Mouse (Mus musculus) left cerebral cortex, adult 2 months (tissue): ENCODE data around the gene Ubr7. TPM values are rescaled to one million over a fixed set of nuclear protein-coding genes. Genes with fewer than 3 reads are reported as not detected.
A peak's percentile ranks its signal among the peaks of the same experiment; 100 is the strongest.

Experiments
- DNase-seq, 2 experiments: peaks; one replicate each; pipeline ENCODE4 v3.0.0; 2021 to 2022; ENCODE audit warnings: low spot score in 2 of 2, mixed read lengths in 1 of 2; ENCODE audit errors: extremely low spot score in 1 of 2
- H3K27ac ChIP-seq: fragments of 200-600 bp; 2 replicates; pipeline ENCODE4 v1.8.1; 2022
- H3K4me3 ChIP-seq: fragments of 200-600 bp; 2 replicates; pipeline ENCODE4 v1.8.1; 2022
- CTCF ChIP-seq: fragments of 200-600 bp; IDR thresholded peaks from 2 replicates; pipeline ENCODE4 v1.8.1; 2022; ENCODE audit warnings: antibody characterized with exemption, mild to moderate bottlenecking, moderate library complexity
- intact Hi-C: fragments of 180-260 bp; cut with DNase I; formaldehyde crosslinking; loops from one replicate; pipeline ENCODE4 v1.15.1; 2025
- total RNA-seq, 2 experiments: library from RNA; stranded (reverse); gene quantifications; 2 replicates each; pipeline ENCODE4 v1.2.3; 2021

The Ubr7 gene
- total RNA-seq, 2 experiments from 2014 or later = 30.9 to 32.0 TPM

GRCm38 (mm10) chr12:102748256-102748655 is 9.5 kb upstream of the Ubr7 start:
- no peak for DNase-seq
- TF ChIP-seq CTCF = no peak
- no peak overlapping the region for H3K4me3 ChIP-seq
- intact Hi-C loops = no loop called here
- H3K27ac ChIP-seq = no peak overlapping the region

- H3K4me3 ChIP-seq = no peak overlapping the region; the same call in 1 of the 2 replicates
Measured at GRCm38 (mm10) chr12:102756304-102756703, 1.5 kb upstream of the Ubr7 start.

GRCm38 (mm10) chr12:102757055-102757688 is 595 bp upstream of the Ubr7 start:
- H3K27ac ChIP-seq = peak overlapping the region; percentile 72
- no peak for DNase-seq
- no peak for TF ChIP-seq CTCF
- intact Hi-C loops = loop anchor here (10.0 kb wide), 1 partner anchor 308 kb away; no protein-coding TSS in a partner anchor
- H3K4me3 ChIP-seq = peak overlapping the region; percentile 94

More at GRCm38 (mm10) chr12:102756304-102756703, 1.5 kb upstream of the Ubr7 start:
- no peak overlapping the region for H3K27ac ChIP-seq
- no peak for DNase-seq
- intact Hi-C loops = loop anchor here (10.0 kb wide), 1 partner anchor 308 kb away; no protein-coding TSS in a partner anchor
- peak; percentile 41 for TF ChIP-seq CTCF

- Histone ChIP-seq H3K4me3 (peak within 1 kb of the TSS; percentile 94), H3K27ac (peak within 1 kb of the TSS; percentile 87)
- intact Hi-C loops = loop anchor here (10.0 kb wide), 1 partner anchor 306 kb away; no protein-coding TSS in a partner anchor
- no peak for TF ChIP-seq CTCF
- peak in 1 of 2 experiments; percentile 25 for DNase-seq
Measured at GRCm38 (mm10) chr12:102758403-102758756, 613 bp downstream of the Ubr7 start, which contains the start of gene Gm20604. Gm20604 (minus strand) TSS chr12:102758672.

- no peak for DNase-seq
- no peak for TF ChIP-seq CTCF
- intact Hi-C loops = loop anchor here (10.0 kb wide), 1 partner anchor 306 kb away; no protein-coding TSS in a partner anchor
- peak overlapping the region; percentile 41; the same call in 1 of the 2 replicates for H3K27ac ChIP-seq
- peak overlapping the region; percentile 94 for H3K4me3 ChIP-seq
Measured at GRCm38 (mm10) chr12:102758936-102759335, 1.2 kb downstream of the Ubr7 start.

GRCm38 (mm10) chr12:102761668-102762067 is 3.9 kb downstream of the Ubr7 start:
- DNase-seq = no peak
- intact Hi-C loops = no loop called here
- no peak overlapping the region for H3K27ac ChIP-seq
- no peak overlapping the region for H3K4me3 ChIP-seq
- TF ChIP-seq CTCF = no peak

GRCm38 (mm10) chr12:102763696-102764095 is 5.9 kb downstream of the Ubr7 start:
- H3K4me3 ChIP-seq = no peak overlapping the region
- no peak overlapping the region for H3K27ac ChIP-seq
- intact Hi-C loops = no loop called here
- TF ChIP-seq CTCF = no peak
- no peak for DNase-seq

GRCm38 (mm10) chr12:102769000-102769399 is 11.2 kb downstream of the Ubr7 start:
- intact Hi-C loops = no loop called here
- DNase-seq = no peak
- TF ChIP-seq CTCF = peak; percentile 23
- no peak overlapping the region for H3K27ac ChIP-seq
- H3K4me3 ChIP-seq = no peak overlapping the region

- TF ChIP-seq CTCF = no peak
- Histone ChIP-seq H3K4me3 (no peak overlapping the region), H3K27ac (no peak overlapping the region)
- no peak for DNase-seq
- intact Hi-C loops = no loop called here
Measured at GRCm38 (mm10) chr12:102771601-102772000, 13.8 kb downstream of the Ubr7 start.

GRCm38 (mm10) chr12:102772676-102773075 is 14.9 kb downstream of the Ubr7 start:
- intact Hi-C loops = no loop called here
- Histone ChIP-seq H3K4me3 (no peak overlapping the region), H3K27ac (no peak overlapping the region)
- TF ChIP-seq CTCF = no peak
- no peak for DNase-seq

GRCm38 (mm10) chr12:102776035-102776434 is 18.3 kb downstream of the Ubr7 start:
- no peak for DNase-seq
- TF ChIP-seq CTCF = no peak
- Histone ChIP-seq H3K27ac (no peak overlapping the region), H3K4me3 (no peak overlapping the region)
- intact Hi-C loops = no loop called here

- no peak for DNase-seq
- no peak overlapping the region for H3K4me3 ChIP-seq
Measured at GRCm38 (mm10) chr12:102778151-102778550, 20.4 kb downstream of the Ubr7 start.

GRCm38 (mm10) chr12:102779452-102779851 is 21.7 kb downstream of the Ubr7 start:
- intact Hi-C loops = no loop called here
- DNase-seq = no peak
- Histone ChIP-seq H3K27ac (no peak overlapping the region), H3K4me3 (no peak overlapping the region)
- TF ChIP-seq CTCF = peak; percentile 10; the same call in 1 of the 2 replicates

More at GRCm38 (mm10) chr12:102778151-102778550, 20.4 kb downstream of the Ubr7 start:
- no peak overlapping the region for H3K27ac ChIP-seq
- intact Hi-C loops = no loop called here
- no peak for TF ChIP-seq CTCF
